Mouse (Mus musculus) right cerebral cortex, postnatal 10 days (tissue): ENCODE results near the gene Csf3.
"Not testable (repeated sequence)": the region's sequence is repeated elsewhere in the genome, so short reads cannot be mapped to it uniquely, and the experiment has no call there.

Experiments
- DNase-seq, 2 experiments: peaks; one replicate each; pipeline ENCODE4 v3.0.0; 2021; ENCODE audit warnings: low spot score in 2 of 2

Csf3 gene

DNA sequence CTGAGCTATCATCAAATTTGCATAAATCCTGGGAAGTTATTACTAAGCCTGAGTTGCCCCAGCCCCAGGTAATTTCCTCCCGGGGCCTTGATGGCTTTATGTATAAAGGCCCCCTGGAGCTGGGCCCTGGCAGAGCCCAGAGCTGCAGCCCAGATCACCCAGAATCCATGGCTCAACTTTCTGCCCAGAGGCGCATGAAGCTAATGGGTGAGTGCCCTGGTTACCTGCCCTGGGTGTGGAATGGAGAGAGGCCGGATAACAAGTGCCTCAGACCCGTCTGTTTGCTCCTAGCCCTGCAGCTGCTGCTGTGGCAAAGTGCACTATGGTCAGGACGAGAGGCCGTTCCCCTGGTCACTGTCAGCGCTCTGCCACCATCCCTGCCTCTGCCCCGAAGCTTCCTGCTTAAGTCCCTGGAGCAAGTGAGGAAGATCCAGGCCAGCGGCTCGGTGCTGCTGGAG, at the start of gene Csf3:
TSS of gene Csf3 (plus strand) at position 51 of the 458 bp plus-strand sequence.
- no peak for DNase-seq

DNA sequence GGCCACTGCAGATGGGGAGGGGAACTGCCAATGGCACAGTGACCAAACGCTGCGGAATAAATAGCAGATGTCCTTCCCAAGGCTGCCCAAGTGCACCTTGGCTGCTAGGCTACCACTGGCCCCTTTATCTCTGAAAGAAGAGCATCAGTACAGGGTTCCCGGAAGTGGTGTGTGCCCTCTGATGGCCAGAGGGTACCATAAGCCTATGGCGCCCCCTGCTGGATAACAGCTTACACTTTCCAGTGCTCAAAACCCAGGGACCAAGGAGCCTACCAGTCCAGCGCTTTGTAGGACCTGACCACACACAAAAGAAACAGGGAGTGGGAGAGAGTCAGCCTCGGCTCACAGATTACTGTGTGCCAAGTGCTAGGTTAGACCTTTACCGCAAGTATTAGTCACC, 46.0 kb upstream of the Csf3 start:
- DNase-seq, result not testable (repeated sequence)

DNA sequence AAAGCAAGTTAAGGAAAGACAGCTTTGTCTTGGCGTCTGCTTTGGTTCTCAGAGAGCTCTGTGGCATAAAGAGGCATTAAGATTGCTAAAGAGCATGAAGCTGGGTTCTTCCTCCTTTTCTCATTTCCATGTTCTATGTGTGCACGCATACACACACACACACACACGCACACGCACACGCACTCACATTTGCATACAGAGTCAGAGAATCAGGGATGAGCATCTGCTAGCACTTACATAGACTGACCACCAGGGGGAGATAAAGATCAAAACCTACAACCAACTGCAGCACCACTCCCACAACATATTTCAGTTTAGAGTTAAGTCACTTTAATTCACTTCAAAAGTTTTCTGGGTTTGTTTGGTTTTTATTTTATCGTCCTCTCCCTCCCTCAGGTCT, 40.5 kb upstream of the Csf3 start:
- peak; percentile 76 to 82 for DNase-seq

DNA sequence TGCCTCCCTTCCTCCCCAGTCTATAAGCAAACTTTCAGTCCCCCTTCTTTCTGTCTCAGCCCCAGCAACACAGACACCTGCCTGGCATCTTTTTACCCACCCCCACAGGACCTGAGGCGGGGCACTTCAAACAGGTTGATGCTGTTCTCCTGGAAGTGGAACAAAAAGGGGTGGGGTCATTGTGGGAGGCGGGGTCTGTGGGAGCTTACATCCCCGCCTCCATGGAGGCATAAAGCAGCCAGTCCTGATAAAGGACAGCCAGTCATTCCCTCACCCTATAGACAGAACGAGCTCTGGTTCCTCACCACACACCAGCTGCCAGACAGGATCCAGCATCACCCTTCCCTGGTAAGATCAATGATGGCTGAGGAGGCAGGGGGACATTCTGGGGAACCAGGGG, 37.0 kb upstream of the Csf3 start, which contains the start of gene Gsdma:
TSS of gene Gsdma (plus strand) at position 261 of the 400 bp plus-strand sequence.
- no peak for DNase-seq

DNA sequence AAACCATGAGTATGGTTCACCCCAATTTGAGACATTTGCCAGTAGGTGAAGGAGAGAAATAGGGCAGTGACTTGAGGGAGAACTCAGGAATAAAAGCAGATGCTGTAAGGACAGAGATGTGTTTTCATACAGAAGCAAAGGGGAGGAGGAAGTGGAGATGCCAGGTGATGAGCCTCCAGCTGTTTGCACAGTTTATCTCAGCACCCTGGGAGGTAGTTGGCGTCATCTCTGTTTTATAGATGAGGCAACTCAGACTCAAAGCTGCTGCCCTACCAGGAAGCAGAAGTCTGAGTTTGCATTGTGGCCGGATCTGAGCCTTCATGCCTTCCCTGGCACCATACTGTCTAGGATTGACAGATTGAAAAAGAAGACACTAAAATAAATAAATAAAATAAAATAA, 32.1 kb upstream of the Csf3 start:
- no peak for DNase-seq

DNA sequence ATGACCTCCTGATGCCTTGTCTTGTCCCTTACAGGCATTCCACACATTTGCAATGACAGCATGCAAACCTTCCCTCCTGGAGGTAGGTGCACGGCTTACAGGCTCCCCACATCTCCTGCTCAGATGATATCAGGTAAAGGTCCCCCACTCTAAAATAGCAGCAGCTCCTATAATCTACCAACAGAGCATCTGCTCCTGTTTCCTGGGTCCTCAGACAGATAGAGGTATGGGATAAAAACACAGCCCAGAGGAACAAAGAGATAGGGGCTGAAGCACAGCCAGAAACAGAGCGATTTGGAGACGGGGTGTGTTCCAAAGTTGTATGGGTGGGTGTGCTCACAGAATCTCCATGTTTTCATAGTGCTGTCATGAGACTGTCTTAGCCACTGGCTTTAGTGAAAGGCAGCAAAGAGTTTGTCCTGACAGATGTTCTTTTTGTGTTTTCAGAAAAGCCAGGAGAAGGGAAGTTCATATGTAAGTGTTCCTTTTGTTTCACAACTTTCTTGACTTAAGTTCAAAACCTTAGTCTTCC, 29.7 kb upstream of the Csf3 start:
- no peak for DNase-seq

DNA sequence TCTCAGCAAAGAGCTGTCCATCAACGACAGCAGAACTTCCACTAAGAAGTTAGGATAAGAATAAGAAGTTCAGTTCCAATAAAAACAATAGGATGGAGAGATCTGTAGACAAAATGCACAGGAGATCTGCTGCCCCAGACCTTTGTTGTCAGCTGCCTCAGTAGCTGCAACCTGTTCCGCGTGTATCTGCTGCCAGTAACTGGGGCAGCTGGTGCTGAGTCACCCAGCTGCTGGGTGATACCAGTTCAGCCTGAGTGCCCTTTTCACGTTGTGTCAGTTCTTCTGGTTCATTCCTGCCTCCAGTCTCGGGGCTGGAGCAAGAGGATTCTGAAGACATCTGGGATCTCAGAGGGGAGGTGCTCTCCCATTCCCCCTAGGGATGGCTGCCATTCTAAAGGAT, 29.2 kb upstream of the Csf3 start:
- no peak for DNase-seq

DNA sequence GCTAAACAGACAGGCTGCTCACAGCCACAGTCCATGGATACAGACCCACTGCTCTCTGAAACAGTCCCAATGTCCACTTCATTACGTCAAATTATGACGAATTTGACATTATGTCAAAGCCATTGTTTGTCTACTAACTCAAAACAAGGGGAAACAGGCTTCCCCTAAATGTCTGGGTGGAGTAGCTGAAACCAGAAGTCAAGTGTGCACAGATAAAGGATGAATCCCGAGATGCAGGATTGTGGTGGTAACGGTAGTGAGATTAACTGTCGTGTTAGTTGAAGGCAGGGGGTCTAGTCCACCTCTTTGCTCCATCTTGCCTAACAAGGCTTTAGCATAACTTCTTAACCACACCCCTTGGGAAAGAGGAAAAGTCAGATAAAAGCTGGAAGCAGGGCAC, 28.6 kb upstream of the Csf3 start:
- DNase-seq, result no peak

DNA sequence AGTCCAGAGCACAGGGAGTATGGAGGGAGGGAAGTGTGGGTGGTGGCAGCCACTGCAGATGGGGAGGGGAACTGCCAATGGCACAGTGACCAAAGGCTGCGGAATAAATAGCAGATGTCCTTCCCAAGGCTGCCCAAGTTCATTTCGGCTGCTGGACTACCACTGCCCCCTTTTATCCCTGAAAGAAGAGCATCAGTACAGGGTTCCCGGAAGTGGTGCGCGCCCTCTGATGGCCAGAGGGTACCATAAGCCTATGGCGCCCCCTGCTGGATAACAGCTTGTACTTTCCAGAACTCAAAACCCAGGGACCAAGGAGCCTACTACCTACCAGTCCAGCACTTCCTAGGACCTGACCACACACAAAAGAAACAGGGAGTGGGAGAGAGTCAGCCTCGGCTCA, 27.9 kb upstream of the Csf3 start:
- peak in 1 of 2 experiments; percentile 55 for DNase-seq

DNA sequence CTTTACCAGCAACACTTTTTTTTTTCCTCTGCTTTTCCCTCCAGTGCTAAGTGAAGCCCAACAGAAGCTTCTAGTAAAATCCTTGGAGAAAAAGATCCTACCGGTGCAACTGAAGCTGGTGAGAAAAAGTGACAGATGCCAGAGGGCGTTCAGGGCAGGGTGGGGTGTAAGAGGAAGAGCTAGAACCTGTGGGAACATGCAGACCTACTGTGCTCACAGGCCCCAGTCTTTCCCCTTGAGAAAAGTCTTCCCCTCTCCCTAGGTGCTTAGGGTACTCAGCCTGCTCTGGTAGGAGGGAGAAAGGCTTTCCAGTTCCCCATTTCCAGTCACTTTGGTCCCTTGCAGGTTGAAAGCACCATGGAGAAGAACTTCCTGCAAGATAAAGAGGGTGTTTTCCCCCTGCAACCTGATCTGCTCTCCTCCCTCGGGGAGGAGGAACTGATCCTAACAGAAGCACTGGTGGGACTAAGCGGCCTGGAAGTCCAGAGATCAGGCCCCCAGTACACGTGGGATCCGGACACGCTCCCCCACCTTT, 25.2 kb upstream of the Csf3 start:
- DNase-seq, result no peak

DNA sequence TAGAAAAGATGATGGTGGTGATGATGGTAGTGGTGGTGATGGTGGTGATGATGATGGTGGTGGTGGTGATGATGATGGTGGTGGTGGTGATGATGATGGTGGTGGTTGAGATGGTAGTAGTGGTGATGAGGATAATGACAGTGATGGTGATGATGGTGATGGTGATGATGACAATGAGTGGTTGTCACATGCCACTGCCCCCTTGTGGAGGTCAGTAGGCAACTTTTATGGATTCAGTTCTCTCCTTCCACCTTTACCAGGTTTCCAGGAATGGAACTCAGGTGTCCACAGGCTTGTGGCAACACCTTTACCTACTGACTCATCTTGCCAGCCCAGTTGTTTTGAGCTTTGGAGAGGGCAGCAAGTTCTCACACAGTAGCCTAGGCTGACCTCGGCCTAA, 21.0 kb upstream of the Csf3 start:
- DNase-seq, result no peak

DNA sequence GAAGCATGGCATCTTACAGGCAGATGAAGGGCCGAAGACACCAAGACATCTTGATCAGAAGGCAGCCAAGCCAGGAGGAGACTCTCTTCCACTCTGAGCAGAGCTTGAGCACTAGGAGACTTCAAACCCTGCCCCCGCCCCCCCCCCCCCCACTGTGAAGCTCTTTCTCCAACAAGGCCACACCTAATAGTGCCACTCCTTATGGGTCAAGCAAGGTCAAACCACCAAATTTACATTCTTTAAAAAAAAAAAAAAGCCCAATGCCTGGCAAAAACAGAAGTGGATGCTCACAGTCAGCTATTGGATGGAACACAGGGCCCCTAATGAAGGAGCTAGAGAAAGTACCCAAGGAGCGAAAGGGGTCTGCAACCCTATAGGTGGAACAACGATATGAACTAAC, 20.5 kb upstream of the Csf3 start:
- not testable (repeated sequence) for DNase-seq

DNA sequence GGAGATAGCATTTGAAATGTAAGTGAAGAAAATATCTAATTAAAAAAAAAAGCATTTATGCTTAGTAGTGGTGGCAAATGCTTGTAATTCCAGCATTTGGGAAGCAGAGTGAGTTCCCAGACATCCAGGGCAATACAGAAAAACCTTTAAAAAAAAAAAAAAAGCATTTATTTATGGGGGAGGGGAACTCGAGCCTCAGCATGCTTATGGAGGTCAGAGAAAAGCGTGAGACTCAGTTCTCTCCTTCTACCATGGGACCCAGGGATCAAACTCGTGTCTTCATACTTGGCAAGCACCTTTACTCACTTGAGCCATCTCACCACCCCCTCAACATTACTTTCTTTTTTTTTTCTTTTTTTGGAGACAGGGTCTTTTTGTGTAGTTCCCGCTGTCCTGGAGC, 19.9 kb upstream of the Csf3 start:
- DNase-seq, result no peak

DNA sequence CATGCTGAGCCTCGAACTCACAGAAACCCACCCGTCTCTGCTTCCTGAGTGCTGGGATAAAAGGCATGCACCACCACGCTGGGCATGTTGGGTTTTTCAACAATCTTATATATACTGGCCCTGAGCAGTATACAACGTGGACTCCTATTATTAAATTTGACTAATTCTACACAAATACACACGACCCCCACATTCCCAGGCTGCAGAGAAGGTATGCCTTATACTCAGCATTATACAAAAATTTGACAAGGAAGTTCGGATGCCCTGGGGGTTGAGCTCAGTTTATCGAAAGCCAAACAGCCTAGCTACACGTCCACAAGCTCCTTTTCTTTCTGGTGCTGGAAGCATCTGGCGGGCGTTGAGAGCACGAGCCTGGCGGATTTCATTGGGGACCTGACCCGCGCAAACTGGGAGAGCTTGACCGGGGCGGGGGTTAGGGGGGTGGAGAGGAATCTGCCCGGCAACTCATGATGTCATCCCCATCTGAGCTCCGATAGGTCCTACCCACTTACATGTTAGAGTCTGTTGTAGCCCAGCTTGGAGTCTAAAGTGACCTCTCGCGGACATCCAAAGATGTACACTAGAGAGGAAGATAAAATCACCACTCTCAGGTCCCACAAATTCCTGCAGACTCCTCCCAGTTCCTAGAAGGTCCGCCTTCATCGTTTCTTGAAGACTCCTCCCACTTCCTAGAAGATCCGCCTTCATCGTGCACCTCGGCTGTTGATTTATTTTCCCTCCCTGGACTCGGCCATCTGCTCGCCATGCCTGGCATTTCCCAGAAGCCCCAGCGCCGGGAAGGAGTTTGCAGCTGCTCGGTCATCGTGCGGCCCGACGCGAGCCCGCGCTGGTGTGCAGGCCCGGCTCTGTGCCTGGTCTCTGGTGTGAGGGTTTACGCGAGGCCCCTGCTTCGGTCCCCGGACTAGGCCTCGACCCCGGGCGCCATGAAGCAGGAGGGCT, 19.0 kb upstream of the Csf3 start, which contains the start of gene Psmd3:
TSS of gene Psmd3 (plus strand) at position 769 of the 960 bp plus-strand sequence.
- peak; percentile 97 to 98 for DNase-seq

DNA sequence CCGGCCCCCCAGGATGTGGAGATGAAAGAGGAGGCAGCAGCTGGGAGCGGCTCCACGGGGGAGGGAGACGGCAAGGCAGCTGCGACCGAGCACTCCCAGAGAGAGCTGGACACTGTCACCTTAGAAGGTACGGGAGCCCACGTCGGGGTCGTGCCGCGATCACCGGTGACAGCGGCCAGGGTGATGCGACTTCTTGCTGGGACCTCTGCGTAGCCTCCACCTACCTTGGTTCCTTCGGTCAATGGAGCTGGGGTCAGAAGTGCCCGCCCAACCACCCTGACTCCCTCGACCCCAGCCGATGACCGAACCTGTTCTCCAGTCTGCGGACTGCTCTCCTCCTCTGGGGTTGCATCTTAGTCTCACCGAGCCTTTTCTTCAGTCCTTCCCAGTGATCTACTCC, 18.3 kb upstream of the Csf3 start:
- no peak for DNase-seq

DNA sequence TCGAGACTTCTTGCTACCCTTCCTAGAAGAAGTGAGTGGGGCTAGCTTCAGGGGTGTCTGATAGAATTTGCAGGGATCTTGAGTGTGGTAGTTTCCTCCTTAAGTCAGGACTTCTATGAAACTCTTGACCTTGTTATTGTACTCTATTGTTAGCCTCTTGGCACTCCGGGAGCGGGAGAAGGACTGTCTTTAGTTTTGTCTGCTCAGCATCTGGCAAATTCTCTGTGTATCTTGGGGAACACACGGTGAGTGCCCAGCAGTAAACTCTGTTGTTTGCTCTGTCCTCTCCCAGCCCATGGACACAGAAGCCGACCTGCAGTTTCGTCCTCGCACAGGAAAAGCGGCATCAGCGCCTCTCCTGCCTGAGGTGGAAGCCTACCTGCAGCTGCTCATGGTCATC, 15.4 kb upstream of the Csf3 start:
- no peak for DNase-seq

DNA sequence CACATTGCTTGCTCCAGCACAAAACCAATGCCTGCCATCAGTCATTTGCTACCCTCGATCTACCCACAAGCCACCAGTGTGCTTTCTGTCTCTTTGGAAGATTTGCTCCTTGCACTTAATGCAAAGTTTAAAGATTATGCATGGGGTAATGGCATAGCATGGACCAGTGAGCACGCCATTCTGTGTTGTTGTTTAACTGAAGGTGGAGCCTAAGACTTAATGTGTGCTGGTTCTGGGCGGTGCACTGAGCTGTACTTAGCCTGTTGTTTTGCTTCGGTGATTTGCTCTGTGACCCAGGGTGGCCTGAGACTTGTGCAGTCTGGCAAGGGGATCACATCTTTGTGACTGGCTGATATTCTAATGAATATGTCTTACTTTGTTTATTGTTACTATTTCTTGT, 14.1 kb upstream of the Csf3 start:
- no peak for DNase-seq

DNA sequence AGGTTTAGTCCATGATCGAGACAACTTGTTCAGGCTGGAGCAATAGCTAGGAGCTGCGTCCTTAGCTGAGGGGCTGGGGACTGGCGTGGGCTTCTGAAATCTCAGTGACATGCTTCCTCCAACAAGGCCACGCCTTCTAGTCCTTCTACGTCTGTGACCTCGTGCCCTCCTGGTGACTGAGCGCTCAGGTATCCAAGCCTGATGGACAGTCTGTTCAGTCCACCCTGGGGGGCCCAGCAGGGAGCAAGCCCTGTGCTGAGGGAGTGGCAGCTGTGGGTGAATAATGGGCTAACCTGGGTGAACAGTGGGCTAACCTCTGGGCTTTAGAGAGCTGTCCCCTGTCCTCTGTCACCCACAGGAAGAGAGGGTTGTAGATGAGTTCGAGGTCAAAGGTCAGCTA, 13.1 kb upstream of the Csf3 start:
- DNase-seq, result no peak

DNA sequence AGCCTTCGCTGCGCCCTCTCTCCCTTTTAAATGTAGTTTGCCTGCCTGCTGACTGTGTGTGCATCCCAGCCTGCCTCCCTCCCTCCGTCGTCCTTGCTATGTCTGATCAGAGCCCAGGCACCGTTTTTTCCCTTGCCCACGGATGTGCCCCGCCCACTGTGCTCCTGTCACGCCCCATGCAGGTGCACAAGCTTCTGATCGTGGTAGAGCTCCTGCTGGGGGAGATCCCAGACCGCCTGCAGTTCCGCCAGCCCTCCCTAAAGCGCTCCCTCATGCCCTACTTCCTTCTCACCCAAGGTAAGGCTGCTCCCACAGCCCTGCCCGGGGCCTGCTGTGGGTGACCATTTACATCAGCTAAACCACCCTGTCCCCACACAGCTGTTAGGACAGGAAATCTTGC, 7.9 kb upstream of the Csf3 start:
- DNase-seq, result peak in 1 of 2 experiments; percentile 27

DNA sequence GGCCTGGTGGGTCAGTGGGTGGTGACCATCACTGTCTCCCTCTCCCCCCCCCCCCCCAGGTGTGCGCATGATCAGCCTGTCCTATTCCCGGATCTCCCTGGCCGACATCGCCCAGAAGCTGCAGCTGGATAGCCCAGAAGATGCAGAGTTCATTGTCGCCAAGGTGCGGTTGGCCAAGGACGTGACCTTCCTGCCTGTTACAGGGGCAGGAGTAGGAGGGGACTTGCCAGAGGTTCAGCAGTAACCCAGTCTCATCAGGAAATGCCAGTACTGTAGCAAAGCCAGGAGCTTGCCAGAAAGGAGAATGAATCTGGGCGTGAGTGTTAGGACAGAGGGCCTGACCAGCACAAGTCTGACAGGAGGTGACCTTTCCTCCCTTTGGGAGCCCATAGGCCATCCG, 7.3 kb upstream of the Csf3 start:
- peak in 1 of 2 experiments; percentile 22 for DNase-seq

DNA sequence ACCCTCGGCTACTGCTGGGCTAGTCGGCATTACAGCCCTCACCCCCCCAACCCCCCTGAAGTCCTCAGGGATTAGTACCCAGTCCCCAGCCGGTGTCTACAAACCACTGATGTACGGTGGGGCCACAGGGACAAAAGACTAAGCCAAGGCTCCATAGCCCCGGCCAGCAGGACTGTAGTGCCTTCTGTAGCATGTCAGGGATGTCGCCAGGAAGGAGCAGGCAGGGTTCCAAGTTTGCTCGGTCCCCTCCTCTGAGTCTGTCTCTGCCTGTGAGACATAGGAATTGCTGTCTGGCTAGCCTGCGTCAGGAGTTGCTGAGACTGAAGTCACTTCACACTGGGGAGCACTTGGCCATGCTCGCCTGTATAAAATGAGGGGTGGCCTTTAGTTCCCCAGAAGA, 6.8 kb upstream of the Csf3 start:
- DNase-seq, result no peak

DNA sequence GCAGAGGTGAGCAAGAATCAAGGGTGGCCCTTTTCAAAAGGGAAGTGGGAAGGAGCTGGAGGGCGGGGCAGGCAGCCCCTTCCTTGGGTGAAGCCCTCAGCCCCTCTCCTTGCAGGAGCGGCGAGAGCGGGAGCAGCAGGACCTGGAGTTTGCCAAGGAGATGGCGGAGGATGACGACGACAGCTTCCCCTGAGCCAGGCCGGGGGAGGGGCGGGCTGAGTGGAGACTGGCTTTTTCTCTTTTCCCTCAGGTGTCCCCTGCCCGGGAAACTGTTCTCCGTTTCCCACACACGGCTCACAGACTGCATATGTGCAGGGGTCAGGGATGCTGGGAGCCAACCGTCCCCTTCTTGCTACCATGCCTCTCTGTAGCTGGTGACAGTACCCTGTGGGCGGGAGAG, 5.7 kb upstream of the Csf3 start:
- no peak for DNase-seq
